Mouse (Mus musculus): Measurements from ENCODE around the gene Rhog. TPM values are rescaled to one million over a fixed set of nuclear protein-coding genes. Genes with fewer than 3 reads are reported as not detected.

Gene Rhog
- total and polyA plus RNA-seq, 3 experiments, result 12.2 to 118 (median 22.7) TPM

DNA sequence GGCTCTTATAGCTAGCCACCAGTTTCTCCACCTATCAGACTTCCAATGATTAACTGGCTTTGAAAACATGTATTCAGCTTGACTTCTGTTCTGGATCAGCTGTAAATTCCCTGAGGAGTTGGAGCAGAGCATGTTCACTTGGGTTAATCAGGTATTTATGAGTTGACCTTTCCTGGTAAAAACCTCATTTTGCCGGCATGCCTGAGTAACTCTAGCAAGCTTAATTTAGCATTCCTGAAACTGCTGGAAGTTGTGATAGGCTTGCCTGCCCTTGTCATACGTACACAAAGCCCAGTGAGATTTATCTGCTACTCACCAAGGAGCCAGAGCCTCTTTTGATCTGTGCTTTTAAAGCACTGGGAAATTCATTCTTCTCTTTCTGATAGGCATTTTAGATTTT, 37.4 kb upstream of the Rhog start:
- TF ChIP-seq USF1 (IDR thresholded peaks at IDR 0.05; ENCODE audit: low read depth, low read length), result no peak
- no peak for TF ChIP-seq MEF2A (IDR thresholded peaks at IDR 0.05; ENCODE audit: borderline replicate concordance, low read depth, low read length)
- TF ChIP-seq POLR2AphosphoS2 (IDR thresholded peaks at IDR 0.05; ENCODE audit: low read depth, low read length), result no peak
- TF ChIP-seq CHD2 (IDR thresholded peaks at IDR 0.05; ENCODE audit: low read length), result no peak
- no peak for TF ChIP-seq ZMIZ1 (IDR thresholded peaks at IDR 0.05; ENCODE audit: low read depth, low read length)
- TF ChIP-seq CHD1 (IDR thresholded peaks at IDR 0.05; ENCODE audit: low read depth, low read length), result no peak
- no peak for TF ChIP-seq BHLHE40 (IDR thresholded peaks at IDR 0.05; ENCODE audit: low read depth, low read length)
- no peak for TF ChIP-seq ELF1 (IDR thresholded peaks at IDR 0.05; ENCODE audit: low read depth, low read length)
- no peak for TF ChIP-seq POLR2A (IDR thresholded peaks at IDR 0.05; ENCODE audit: low read depth, low read length)
- TF ChIP-seq KAT2A (IDR thresholded peaks at IDR 0.05; ENCODE audit: insufficient replicate concordance, low read length), result no peak
- TF ChIP-seq TCF12 (IDR thresholded peaks at IDR 0.05; ENCODE audit: low read depth, low read length), result no peak
- TF ChIP-seq HCFC1 (IDR thresholded peaks at IDR 0.05; ENCODE audit: low read depth, low read length), result no peak
- no peak for TF ChIP-seq ZNF384 (IDR thresholded peaks at IDR 0.05; ENCODE audit: low read depth, low read length)
- TF ChIP-seq MXI1 (IDR thresholded peaks at IDR 0.05; ENCODE audit: low read depth, low read length), result no peak
- TF ChIP-seq MAX (IDR thresholded peaks at IDR 0.05; ENCODE audit: low read length), result no peak
- in situ Hi-C loops (cut with MboI; ENCODE audit: low pct_ligation_motif_present, low pct_unique_long_range_greater_than_20kb, low sequenced_read_pairs), result no loop called here
- dilution Hi-C loops (cut with MboI; ENCODE audit: extremely low pct_ligation_motif_present, extremely low pct_unique_long_range_greater_than_20kb, low sequenced_read_pairs), result no loop called here

GRCm38 (mm10) chr7:102292228-102292627, 36.4 kb upstream of the Rhog start:
- H3K9ac ChIP-seq (ENCODE audit: insufficient read depth, low read depth), result no peak overlapping the region
- dilution Hi-C loops (cut with MboI; ENCODE audit: extremely low pct_ligation_motif_present, extremely low pct_unique_long_range_greater_than_20kb, low sequenced_read_pairs), result no loop called here

More for the DNA sequence above, 37.4 kb upstream of the Rhog start:
- Histone ChIP-seq H3K36me3 (replicated peaks in 1 of 2; ENCODE audit: control insufficient read depth in 1 of 2, insufficient read depth in 1 of 2, low read length in 1 of 2) (no peaks in the 10 kb centered on the region), H3K4me2 (ENCODE audit: insufficient read depth, low read depth, poor library complexity, severe bottlenecking) (no peak overlapping the region), H3K79me2 (replicated peaks; ENCODE audit: control insufficient read depth, extremely low read depth, insufficient read depth, poor library complexity, severe bottlenecking) (no peaks in the 10 kb centered on the region), H3K9ac (ENCODE audit: insufficient read depth, low read depth) (no peak overlapping the region), H3K27me3 (replicated peaks) (no peaks in the 10 kb centered on the region), H3K4me3 (replicated peaks in 1 of 3; ENCODE audit: low read depth in 2 of 3, low read length in 2 of 3, poor library complexity in 1 of 3) (no peak overlapping the region), H3K27ac (ENCODE audit: insufficient read depth, low read depth) (no peak overlapping the region), H3K9me3 (replicated peaks; ENCODE audit: low read length) (no peaks in the 10 kb centered on the region), H3K4me1 (ENCODE audit: control insufficient read depth in 1 of 2, insufficient read depth in 2 of 2) (no peaks in the 10 kb centered on the region; a peak in 1 of 4 replicates)
- DNase-seq (ENCODE audit: extremely low read depth), result no peak

More at GRCm38 (mm10) chr7:102292228-102292627, 36.4 kb upstream of the Rhog start:
- H3K4me1 ChIP-seq (ENCODE audit: control insufficient read depth in 1 of 2, insufficient read depth in 2 of 2), result no peaks in the 10 kb centered on the region; a peak in 1 of 4 replicates
- no peaks in the 10 kb centered on the region for H3K79me2 ChIP-seq (replicated peaks; ENCODE audit: control insufficient read depth, extremely low read depth, insufficient read depth, poor library complexity, severe bottlenecking)
- in situ Hi-C loops (cut with MboI; ENCODE audit: low pct_ligation_motif_present, low pct_unique_long_range_greater_than_20kb, low sequenced_read_pairs), result no loop called here
- TF ChIP-seq MYC (IDR thresholded peaks at IDR 0.05; ENCODE audit: low read depth, low read length) (no peak), USF2 (conservative IDR thresholded peaks at IDR 0.05; ENCODE audit: low read depth, low read length) (no peak), USF1 (IDR thresholded peaks at IDR 0.05; ENCODE audit: low read depth, low read length) (no peak), SIN3A (IDR thresholded peaks at IDR 0.05; ENCODE audit: low read length) (no peak), MAX (IDR thresholded peaks at IDR 0.05; ENCODE audit: low read length) (no peak), CHD2 (IDR thresholded peaks at IDR 0.05; ENCODE audit: low read length) (no peak), MXI1 (IDR thresholded peaks at IDR 0.05; ENCODE audit: low read depth, low read length) (no peak), E2F4 (IDR thresholded peaks at IDR 0.05; ENCODE audit: insufficient replicate concordance, low read depth, low read length) (no peak), CHD1 (IDR thresholded peaks at IDR 0.05; ENCODE audit: low read depth, low read length) (no peak), IRF4 (IDR thresholded peaks at IDR 0.05; ENCODE audit: low read depth, low read length) (no peak), TBP (conservative IDR thresholded peaks at IDR 0.05; ENCODE audit: low read depth, low read length) (no peak), KAT2A (IDR thresholded peaks at IDR 0.05; ENCODE audit: insufficient replicate concordance, low read length) (no peak), HCFC1 (IDR thresholded peaks at IDR 0.05; ENCODE audit: low read depth, low read length) (no peak), NRF1 (IDR thresholded peaks at IDR 0.05; ENCODE audit: low read depth, low read length) (no peak)
- no peak overlapping the region for H3K27ac ChIP-seq (ENCODE audit: insufficient read depth, low read depth)
- no peaks in the 10 kb centered on the region for H3K36me3 ChIP-seq (replicated peaks in 1 of 2; ENCODE audit: control insufficient read depth in 1 of 2, insufficient read depth in 1 of 2, low read length in 1 of 2)
- no peaks in the 10 kb centered on the region for H3K27me3 ChIP-seq (replicated peaks)
- no peak for DNase-seq (ENCODE audit: extremely low read depth)
- H3K9me3 ChIP-seq (replicated peaks; ENCODE audit: low read length), result no peaks in the 10 kb centered on the region
- H3K4me3 ChIP-seq (replicated peaks in 1 of 3; ENCODE audit: low read depth in 2 of 3, low read length in 2 of 3, poor library complexity in 1 of 3), result no peak overlapping the region
- H3K4me2 ChIP-seq (ENCODE audit: insufficient read depth, low read depth, poor library complexity, severe bottlenecking), result no peak overlapping the region

Data from CH12.LX (cell line).